Mouse (Mus musculus) forebrain, embryonic 10.5 days (tissue): Measurements from ENCODE around the gene 1700057G04Rik. TPM values are rescaled to one million over a fixed set of nuclear protein-coding genes. Genes with fewer than 3 reads are reported as not detected.
"Not testable (repeated sequence)": the region's sequence is repeated elsewhere in the genome, so short reads cannot be mapped to it uniquely, and the experiment has no call there.

Experiments
- DNase-seq: peaks from one replicate; pipeline ENCODE4 v3.0.0-alpha.2; 2017; ENCODE audit warnings: low spot score; ENCODE audit errors: extremely low spot score
- H3K27ac ChIP-seq: fragments of 300-500 bp; sonication (generic); 2 replicates; pipeline ENCODE4 v1.5.1; 2016; ENCODE audit warnings: mild to moderate bottlenecking
- H3K27me3 ChIP-seq: fragments of 300-500 bp; sonication (generic); 2 replicates; pipeline ENCODE4 v1.6.1; 2016; ENCODE audit warnings: mild to moderate bottlenecking; ENCODE audit not compliant: poor library complexity, severe bottlenecking
- H3K36me3 ChIP-seq: fragments of 300-500 bp; sonication (generic); replicated peaks from 2 replicates; pipeline ENCODE4 v1.6.1; 2016; ENCODE audit warnings: mild to moderate bottlenecking, moderate library complexity
- H3K4me1 ChIP-seq: fragments of 300-500 bp; sonication (generic); 2 replicates; pipeline ENCODE4 v1.6.1; 2016
- H3K4me3 ChIP-seq: fragments of 300-500 bp; sonication (generic); 2 replicates; pipeline ENCODE4 v1.5.1; 2016; ENCODE audit warnings: mild to moderate bottlenecking, moderate library complexity
- H3K9me3 ChIP-seq: fragments of 300-500 bp; sonication (generic); 2 replicates; pipeline ENCODE4 v1.6.1; 2016; ENCODE audit warnings: mild to moderate bottlenecking, moderate library complexity
- WGBS: fragments of 180-500 bp; shearing (Covaris S2); methylation state at CpG from one replicate; pipeline ENCODE4 v1.1.7; 2016; 5-methylcytosine and 5-hydroxymethylcytosine counted together
- polyA plus RNA-seq: library from polyadenylated mRNA; unstranded; fragments of >200 nt; fragmentation: Nextera tagmentation; extraction: Ambion mirVana; gene quantifications from 2 replicates; pipeline ENCODE4 v1.2.1, GENCODE M21; 2016

Gene 1700057G04Rik
- polyA plus RNA-seq, 1 experiment from 2014 or later, result not detected

DNA sequence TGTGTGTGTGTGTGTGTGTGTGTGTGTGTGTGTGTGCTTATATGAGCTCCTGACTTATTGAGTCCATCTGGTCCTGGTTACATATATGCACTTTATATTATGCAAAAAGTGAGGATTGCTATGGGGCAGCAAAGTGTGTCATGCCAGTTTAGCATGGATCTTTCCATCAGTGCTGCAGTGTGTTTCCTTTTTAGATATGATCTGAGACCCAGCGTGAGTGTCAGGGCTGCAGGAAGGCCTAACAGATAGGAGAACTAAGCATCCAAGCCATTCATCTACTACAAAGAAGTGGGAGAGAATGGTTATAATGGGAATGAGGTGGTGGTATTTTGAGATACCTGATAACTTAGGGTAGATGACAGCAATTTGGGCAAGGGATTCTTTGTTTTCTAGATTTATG lies 29.1 kb upstream of the 1700057G04Rik start:
- WGBS, result 97% methylated on average over 1 of the region's 1 CpGs
- H3K27ac ChIP-seq, result no peak overlapping the region
- no peaks in the 10 kb centered on the region for H3K9me3 ChIP-seq

DNA sequence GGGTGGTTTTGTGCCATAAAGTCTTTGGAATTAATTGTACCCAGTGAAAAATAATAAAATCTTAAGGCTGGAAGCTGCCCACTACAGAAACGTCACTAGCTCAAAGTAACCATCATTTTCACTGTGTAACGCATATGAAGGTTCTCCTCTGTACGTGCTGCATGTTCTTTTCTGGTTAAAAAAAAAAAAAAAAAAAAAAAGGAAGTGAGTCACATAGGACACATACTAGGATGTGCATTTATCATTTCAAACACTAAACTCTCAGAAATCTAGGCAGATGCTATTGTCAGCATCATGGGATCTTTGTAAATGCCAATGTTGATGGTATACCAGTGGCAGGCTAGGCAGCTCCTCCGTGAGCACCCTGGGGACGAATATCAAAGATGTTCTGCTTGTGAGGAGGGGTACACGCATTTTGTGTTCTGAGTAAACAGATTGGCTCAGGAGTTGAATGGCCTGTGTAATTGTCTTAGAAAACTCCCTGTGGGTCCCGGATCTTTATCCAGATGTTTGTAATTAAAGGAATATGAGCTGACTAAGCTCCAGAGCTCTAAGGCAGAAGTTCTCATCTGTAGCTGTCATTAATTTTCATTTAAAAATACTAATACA lies 26.5 kb upstream of the 1700057G04Rik start:
- no peaks in the 10 kb centered on the region for H3K27me3 ChIP-seq
- H3K36me3 ChIP-seq, result no peaks in the 10 kb centered on the region
- DNase-seq, result no peak
- H3K4me3 ChIP-seq, result no peak overlapping the region
- H3K4me1 ChIP-seq, result 0 out of 2 replicates have a peak, but pooled peaks cover 2% of the 10 kb centered on the region
- 48% methylated on average over 7 of the region's 7 CpGs for WGBS
- H3K27ac ChIP-seq, result no peak overlapping the region
- no peaks in the 10 kb centered on the region for H3K9me3 ChIP-seq

More for the DNA sequence above, 29.1 kb upstream of the 1700057G04Rik start:
- Histone ChIP-seq H3K27me3 (no peaks in the 10 kb centered on the region), H3K4me3 (no peak overlapping the region), H3K36me3 (no peaks in the 10 kb centered on the region), H3K4me1 (0 out of 2 replicates have a peak, but pooled peaks cover 2% of the 10 kb centered on the region)
- no peak for DNase-seq

DNA sequence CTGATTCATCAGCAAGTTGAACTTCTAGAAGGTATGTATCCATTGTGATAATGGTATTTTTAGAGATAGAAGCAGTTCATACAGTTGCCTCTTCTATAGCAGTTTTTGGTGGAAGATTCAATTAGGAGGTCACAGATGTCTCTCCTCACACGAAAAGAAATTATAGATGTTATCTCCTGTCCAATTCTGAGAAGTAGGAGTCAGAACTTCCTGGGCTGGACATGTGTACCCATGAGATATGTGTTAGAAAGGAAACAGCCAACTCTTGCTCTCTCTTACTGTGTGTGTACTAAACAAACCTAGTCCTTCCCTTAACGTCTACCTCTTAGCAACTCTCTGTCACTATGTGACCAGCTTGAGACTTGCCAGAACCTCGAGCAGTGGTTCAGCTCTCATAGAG lies 19.5 kb upstream of the 1700057G04Rik start:
- 83% methylated on average over 3 of the region's 3 CpGs for WGBS
- no peaks in the 10 kb centered on the region for H3K36me3 ChIP-seq

GRCm38 (mm10) chr9:92292169-92292568 lies 17.0 kb upstream of the 1700057G04Rik start:
- Histone ChIP-seq H3K36me3 (no peaks in the 10 kb centered on the region), H3K27ac (no peak overlapping the region), H3K4me3 (no peak overlapping the region), H3K9me3 (no peaks in the 10 kb centered on the region), H3K27me3 (no peaks in the 10 kb centered on the region), H3K4me1 (no peaks in the 10 kb centered on the region)
- WGBS, result 70% methylated on average over 2 of the region's 2 CpGs
- DNase-seq, result no peak

More for the DNA sequence above, 19.5 kb upstream of the 1700057G04Rik start:
- no peak for DNase-seq
- H3K9me3 ChIP-seq, result no peaks in the 10 kb centered on the region
- no peak overlapping the region for H3K27ac ChIP-seq
- no peaks in the 10 kb centered on the region for H3K4me1 ChIP-seq
- no peak overlapping the region for H3K4me3 ChIP-seq
- H3K27me3 ChIP-seq, result no peaks in the 10 kb centered on the region

- no peaks in the 10 kb centered on the region for H3K36me3 ChIP-seq
- no peaks in the 10 kb centered on the region for H3K4me1 ChIP-seq
- no peak overlapping the region for H3K27ac ChIP-seq
- no peaks in the 10 kb centered on the region for H3K27me3 ChIP-seq
- 76% methylated on average over 3 of the region's 3 CpGs for WGBS
- DNase-seq, result no peak
- H3K4me3 ChIP-seq, result no peak overlapping the region
- no peaks in the 10 kb centered on the region for H3K9me3 ChIP-seq
These were observed 16.3 kb upstream of the 1700057G04Rik start for GRCm38 (mm10) chr9:92292922-92293321.

DNA sequence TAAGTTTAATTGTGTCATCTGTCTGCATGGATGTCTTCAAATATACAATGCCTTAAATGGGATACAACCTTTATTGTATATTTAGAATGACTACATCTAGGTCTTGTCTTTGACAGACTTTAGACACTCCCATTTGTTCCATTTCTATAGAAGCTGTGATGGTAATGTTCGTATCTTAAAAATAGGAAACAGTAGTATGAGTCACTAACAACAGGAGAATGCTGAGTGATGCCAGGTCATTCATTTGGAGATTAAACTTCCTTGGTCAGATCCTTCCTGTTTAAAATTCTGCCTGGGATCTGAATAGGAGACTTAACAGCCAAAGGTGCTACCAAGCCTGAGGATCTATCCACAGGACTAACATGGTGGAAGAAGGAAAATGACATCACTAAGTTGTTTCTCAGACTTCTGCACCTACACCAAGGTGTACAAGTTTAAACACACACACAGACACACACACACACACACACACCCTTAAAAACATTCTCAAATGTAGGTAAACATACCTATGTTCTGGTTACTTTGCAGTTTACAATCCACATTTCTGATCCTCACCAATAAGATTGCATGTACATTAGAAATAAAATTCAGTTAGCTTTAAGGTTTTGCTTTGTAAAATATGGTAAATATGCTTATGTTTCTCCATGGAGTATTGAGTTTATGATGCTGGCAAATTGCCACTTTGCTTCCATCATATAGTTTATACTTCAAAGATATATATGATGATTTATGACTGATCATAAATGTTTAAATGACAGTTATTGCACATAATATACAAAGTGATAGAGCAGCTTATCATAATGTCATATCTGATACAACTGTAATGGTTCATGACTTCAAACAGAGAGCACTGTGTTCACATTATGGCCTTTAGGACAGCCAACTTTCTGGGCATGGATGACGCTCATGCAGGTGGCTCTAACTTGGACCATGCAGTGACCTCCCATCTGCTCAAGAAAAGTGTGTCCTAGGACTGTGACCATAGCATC lies 15.3 kb upstream of the 1700057G04Rik start:
- Histone ChIP-seq H3K4me1 (no peaks in the 10 kb centered on the region), H3K9me3 (no peaks in the 10 kb centered on the region), H3K4me3 (no peak overlapping the region), H3K36me3 (no peaks in the 10 kb centered on the region), H3K27me3 (no peaks in the 10 kb centered on the region), H3K27ac (no peak overlapping the region)
- 92% methylated on average over 2 of the region's 2 CpGs for WGBS
- no peak for DNase-seq

GRCm38 (mm10) chr9:92298288-92298687 lies 10.9 kb upstream of the 1700057G04Rik start:
- H3K4me1 ChIP-seq, result no peaks in the 10 kb centered on the region
- H3K36me3 ChIP-seq, result no peaks in the 10 kb centered on the region
- DNase-seq, result no peak
- no peaks in the 10 kb centered on the region for H3K9me3 ChIP-seq
- no peak overlapping the region for H3K27ac ChIP-seq
- H3K27me3 ChIP-seq, result no peaks in the 10 kb centered on the region
- WGBS, result 74% methylated on average over 1 of the region's 1 CpGs
- no peak overlapping the region for H3K4me3 ChIP-seq

DNA sequence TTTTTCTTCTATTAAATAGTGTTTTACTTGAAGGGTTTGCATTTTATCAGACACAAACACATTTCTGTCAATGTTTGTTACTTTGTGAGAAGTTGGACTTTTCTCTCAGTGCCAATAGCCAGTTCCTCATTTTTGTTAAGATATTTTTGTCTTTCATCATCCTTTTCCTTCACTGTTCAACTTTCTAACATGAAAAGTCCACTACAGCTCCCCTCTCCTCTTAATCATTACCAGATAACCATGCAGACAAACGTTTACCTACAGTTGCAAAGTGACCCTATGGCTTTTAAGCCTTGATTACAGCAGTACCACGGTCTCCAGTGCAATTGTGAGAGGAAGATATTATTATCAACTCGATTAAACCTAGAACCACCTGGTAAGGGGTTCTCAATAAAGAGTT lies 8.0 kb upstream of the 1700057G04Rik start:
- no peak overlapping the region for H3K4me3 ChIP-seq
- 75% methylated on average over 3 of the region's 3 CpGs for WGBS
- H3K27me3 ChIP-seq, result no peaks in the 10 kb centered on the region
- DNase-seq, result no peak
- no peaks in the 10 kb centered on the region for H3K36me3 ChIP-seq
- no peaks in the 10 kb centered on the region for H3K9me3 ChIP-seq
- H3K27ac ChIP-seq, result no peak overlapping the region
- H3K4me1 ChIP-seq, result peaks cover 4% of the 10 kb centered on the region

- Histone ChIP-seq H3K4me1 (peaks cover 4% of the 10 kb centered on the region), H3K27ac (no peak overlapping the region), H3K4me3 (no peak overlapping the region), H3K36me3 (no peaks in the 10 kb centered on the region), H3K27me3 (no peaks in the 10 kb centered on the region), H3K9me3 (no peaks in the 10 kb centered on the region)
- no peak for DNase-seq
- 81% methylated on average over 8 of the region's 8 CpGs for WGBS
These were observed 4.1 kb upstream of the 1700057G04Rik start for GRCm38 (mm10) chr9:92305075-92305474.

DNA sequence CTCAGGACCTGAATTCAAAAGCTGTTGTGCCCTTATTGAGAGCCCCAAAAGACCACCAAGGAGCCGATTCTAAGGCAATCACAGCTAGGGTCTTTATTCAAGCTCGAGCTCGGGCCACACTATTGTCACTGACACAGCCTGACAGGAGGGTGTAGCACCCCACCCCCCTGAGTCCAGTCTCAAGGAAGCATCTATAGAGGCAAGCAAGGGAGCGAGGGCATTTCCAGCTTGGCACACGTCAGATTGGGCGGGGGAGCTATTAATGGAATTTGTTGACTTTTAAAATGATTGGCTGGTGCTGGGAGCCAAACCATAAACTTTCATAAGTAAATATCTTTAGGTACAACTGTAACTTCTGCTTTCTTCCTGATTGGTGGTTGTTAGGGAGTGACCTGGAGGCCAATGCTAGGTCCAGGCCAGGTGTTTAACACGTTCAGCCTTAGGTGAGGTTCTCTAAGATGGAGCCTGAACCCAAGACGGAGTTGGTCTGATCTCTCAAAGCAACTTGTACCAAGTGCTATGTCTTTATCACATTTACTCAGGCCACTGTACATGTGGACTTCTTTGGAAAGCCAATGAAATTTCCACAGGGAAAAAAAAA lies 3.5 kb upstream of the 1700057G04Rik start:
- no peak for DNase-seq
- Histone ChIP-seq H3K4me3 (no peak overlapping the region), H3K9me3 (no peaks in the 10 kb centered on the region), H3K36me3 (no peaks in the 10 kb centered on the region), H3K27me3 (no peaks in the 10 kb centered on the region), H3K27ac (no peak overlapping the region), H3K4me1 (peaks cover 4% of the 10 kb centered on the region)
- 73% methylated on average over 8 of the region's 8 CpGs for WGBS

DNA sequence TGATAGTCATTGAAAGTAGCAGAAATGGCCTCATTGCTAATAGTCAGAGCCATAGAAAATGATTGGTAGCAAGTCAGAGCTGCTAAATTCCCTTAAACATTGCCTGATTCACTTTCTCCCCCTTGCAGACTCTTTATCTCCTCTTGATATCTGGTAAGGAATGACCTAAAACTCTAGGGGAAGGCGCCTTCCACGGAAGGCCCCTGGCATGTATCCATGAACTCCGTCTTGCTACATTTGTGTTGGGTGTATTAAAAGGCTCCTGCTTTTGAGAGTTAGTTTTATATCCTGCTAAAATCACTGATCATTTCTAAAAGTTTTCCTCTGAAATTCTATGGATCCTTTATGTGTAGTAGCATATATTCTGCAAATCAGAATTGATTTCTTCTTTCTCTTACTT lies 7.6 kb downstream of the 1700057G04Rik start:
- H3K27me3 ChIP-seq, result no peaks in the 10 kb centered on the region
- H3K4me1 ChIP-seq, result no peaks in the 10 kb centered on the region
- no peaks in the 10 kb centered on the region for H3K36me3 ChIP-seq
- no peaks in the 10 kb centered on the region for H3K9me3 ChIP-seq
- DNase-seq, result no peak
- H3K4me3 ChIP-seq, result no peak overlapping the region
- 93% methylated on average over 3 of the region's 3 CpGs for WGBS
- H3K27ac ChIP-seq, result no peak overlapping the region

DNA sequence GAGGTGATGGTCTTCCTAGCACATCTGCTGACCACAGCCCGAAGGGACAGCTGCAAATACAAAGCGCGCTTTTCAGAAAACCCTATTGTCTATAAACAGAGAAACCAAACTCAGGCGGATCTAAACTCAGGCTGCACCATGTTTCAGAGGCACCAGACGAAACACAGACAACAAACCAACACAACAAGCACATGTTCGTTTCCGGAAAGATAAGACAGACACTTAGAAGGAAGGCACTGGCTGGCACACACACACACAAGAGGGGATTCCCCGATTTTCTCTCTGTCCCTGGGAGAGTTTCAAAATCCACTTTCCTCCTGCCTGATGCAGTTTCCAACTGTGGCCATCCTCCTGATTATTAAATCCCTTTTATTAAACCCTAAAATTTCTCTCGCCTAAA lies 16.8 kb downstream of the 1700057G04Rik start:
- not testable (repeated sequence) for H3K27ac ChIP-seq, H3K36me3 ChIP-seq, H3K4me1 ChIP-seq, H3K27me3 ChIP-seq, DNase-seq, H3K9me3 ChIP-seq, H3K4me3 ChIP-seq
- WGBS, result 75% methylated on average over 9 of the region's 9 CpGs

- H3K27me3 ChIP-seq, result no peaks in the 10 kb centered on the region
- no peak overlapping the region for H3K27ac ChIP-seq
- H3K4me1 ChIP-seq, result no peaks in the 10 kb centered on the region
- no peaks in the 10 kb centered on the region for H3K9me3 ChIP-seq
- DNase-seq, result no peak
- H3K4me3 ChIP-seq, result no peak overlapping the region
- 83% methylated on average over 4 of the region's 4 CpGs for WGBS
- no peaks in the 10 kb centered on the region for H3K36me3 ChIP-seq
These were observed 17.6 kb downstream of the 1700057G04Rik start for GRCm38 (mm10) chr9:92326813-92327212.
